Mouse (Mus musculus): Measurements from ENCODE around the gene Foxf2. TPM values are rescaled to one million over a fixed set of nuclear protein-coding genes. Genes with fewer than 3 reads are reported as not detected.

The Foxf2 gene
- polyA plus RNA-seq, 1 experiment, result 69.8 TPM

DNA sequence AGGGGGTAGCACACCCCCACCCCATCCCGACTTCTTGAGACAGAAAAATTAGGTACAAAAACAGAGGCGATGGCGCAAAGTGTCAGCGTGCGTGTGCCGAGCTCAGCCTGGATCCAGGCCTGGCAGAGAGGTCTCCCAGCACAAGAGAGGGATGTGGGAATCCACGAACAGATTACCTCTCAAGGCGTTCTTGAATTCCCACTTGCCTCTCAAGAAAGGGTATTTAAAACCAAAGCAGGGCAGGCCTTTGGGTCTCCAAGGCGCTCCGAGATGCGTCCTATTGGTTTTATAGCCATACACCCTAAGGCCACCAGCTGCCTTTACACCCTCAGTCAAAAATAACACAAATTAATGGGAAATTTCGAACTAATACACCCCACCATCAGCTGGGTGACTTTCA is 4.4 kb downstream of the Foxf2 start:
- no peak for TF ChIP-seq CTCF (IDR thresholded peaks at IDR 0.05; ENCODE audit: insufficient read depth, low read length)
- TF ChIP-seq POLR2A (IDR thresholded peaks at IDR 0.05; ENCODE audit: borderline replicate concordance, extremely low read depth, low read depth, low read length), result no peak
- no peak for DNase-seq
- 34% methylated on average over 12 of the region's 12 CpGs for WGBS
- Histone ChIP-seq H3K4me3 (replicated peaks; ENCODE audit: extremely low read depth, low read depth, low read length) (peak overlapping the region; percentile 77), H3K4me1 (ENCODE audit: control insufficient read depth, insufficient read depth, low read length) (no peaks in the 10 kb centered on the region; the same call in none of the 2 replicates)

DNA sequence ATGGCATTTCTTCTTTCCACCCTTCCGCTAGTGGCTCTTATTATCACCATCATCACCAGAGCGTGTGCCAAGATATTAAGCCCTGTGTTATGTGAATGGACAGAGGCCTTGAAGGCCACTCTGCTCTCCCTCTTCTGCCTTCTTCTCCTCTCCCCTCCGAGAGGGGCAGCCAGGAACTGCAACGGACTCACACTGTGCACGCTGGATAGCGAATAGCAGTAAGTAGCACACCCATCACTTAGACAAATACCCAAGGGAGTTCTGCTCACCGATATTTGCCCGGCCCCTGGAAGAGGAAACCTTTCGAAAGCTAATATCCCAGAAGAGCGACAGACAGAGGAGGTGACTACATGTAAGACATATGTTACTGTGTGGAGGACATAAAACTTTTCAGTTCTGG is 4.9 kb downstream of the Foxf2 start:
- Histone ChIP-seq H3K4me3 (replicated peaks; ENCODE audit: extremely low read depth, low read depth, low read length) (peak overlapping the region; percentile 6), H3K4me1 (ENCODE audit: control insufficient read depth, insufficient read depth, low read length) (no peaks in the 10 kb centered on the region; the same call in none of the 2 replicates)
- 28% methylated on average over 10 of the region's 10 CpGs for WGBS
- no peak for DNase-seq
- TF ChIP-seq POLR2A (IDR thresholded peaks at IDR 0.05; ENCODE audit: borderline replicate concordance, extremely low read depth, low read depth, low read length) (no peak), CTCF (IDR thresholded peaks at IDR 0.05; ENCODE audit: insufficient read depth, low read length) (no peak)

DNA sequence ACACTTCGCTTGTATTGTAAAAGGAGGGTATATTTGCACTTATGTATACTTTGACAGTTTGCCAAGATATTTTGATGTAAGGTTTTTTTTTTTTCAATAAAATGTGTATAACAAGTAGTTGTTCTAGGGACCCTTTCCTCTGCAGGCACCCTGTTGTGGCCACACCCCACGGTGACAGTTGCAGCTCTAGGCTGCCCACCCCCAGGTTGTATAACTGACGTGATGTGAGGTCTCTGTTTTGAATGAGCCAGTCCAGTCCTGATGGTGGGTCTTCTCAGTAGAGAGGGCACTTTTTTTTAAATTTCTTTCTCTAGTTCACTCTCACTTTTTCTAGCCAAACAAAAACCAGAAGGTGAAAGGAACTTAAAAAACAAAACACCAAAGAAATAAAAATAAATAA is 5.7 kb downstream of the Foxf2 start:
- TF ChIP-seq POLR2A (IDR thresholded peaks at IDR 0.05; ENCODE audit: borderline replicate concordance, extremely low read depth, low read depth, low read length) (no peak), CTCF (IDR thresholded peaks at IDR 0.05; ENCODE audit: insufficient read depth, low read length) (no peak)
- DNase-seq, result no peak
- H3K4me1 ChIP-seq (ENCODE audit: control insufficient read depth, insufficient read depth, low read length), result no peaks in the 10 kb centered on the region; the same call in none of the 2 replicates
- 35% methylated on average over 3 of the region's 3 CpGs for WGBS
- no peak overlapping the region for H3K4me3 ChIP-seq (replicated peaks; ENCODE audit: extremely low read depth, low read depth, low read length)

DNA sequence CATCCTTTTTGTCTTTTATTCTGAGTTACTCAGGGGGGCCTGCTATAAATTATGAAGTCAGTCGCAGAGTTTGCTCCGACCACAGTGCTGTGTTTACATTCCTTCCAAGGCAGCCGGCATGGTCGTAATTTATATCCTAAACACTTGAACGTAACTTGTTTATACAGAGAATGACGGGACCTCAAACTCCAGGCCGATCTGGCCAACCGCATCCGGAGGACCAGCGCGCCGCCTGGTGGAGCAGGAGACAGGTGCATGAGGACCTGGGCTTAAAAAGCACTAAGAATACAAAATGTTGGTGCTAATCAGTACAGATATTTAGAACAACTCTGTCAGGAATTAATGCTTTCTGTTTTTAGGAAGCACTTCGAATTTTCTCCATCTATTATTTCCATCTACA is 6.8 kb downstream of the Foxf2 start:
- H3K4me3 ChIP-seq (replicated peaks; ENCODE audit: extremely low read depth, low read depth, low read length), result no peak overlapping the region
- peak; percentile 75 for TF ChIP-seq CTCF (IDR thresholded peaks at IDR 0.05; ENCODE audit: insufficient read depth, low read length)
- TF ChIP-seq POLR2A (IDR thresholded peaks at IDR 0.05; ENCODE audit: borderline replicate concordance, extremely low read depth, low read depth, low read length), result no peak
- WGBS, result under 1% methylated on average over 13 of the region's 13 CpGs
- DNase-seq, result peak; percentile 62
- H3K4me1 ChIP-seq (ENCODE audit: control insufficient read depth, insufficient read depth, low read length), result no peaks in the 10 kb centered on the region; the same call in none of the 2 replicates

DNA sequence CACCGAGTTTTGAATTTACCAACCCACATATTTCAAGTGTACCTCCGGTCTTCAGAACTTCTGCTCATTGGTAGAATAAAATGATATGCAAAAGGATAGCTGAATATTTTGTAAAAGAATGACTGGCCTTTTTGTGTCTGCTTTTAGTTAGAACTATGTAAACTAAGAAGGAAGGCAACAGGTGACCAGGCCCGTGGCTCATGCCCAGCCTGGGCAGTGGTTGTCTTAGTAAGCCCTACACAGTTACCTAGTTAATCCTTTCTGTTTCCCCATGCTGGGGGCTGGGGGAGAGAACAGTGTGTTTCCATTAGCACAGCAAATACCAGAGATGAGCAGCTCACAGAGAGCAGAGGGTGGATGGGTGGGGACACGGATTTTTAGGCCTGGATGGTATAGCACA is 7.6 kb downstream of the Foxf2 start:
- WGBS, result 80% methylated on average over 4 of the region's 4 CpGs
- Histone ChIP-seq H3K4me3 (replicated peaks; ENCODE audit: extremely low read depth, low read depth, low read length) (no peak overlapping the region), H3K4me1 (ENCODE audit: control insufficient read depth, insufficient read depth, low read length) (no peaks in the 10 kb centered on the region; the same call in none of the 2 replicates)
- TF ChIP-seq CTCF (IDR thresholded peaks at IDR 0.05; ENCODE audit: insufficient read depth, low read length), result no peak
- TF ChIP-seq POLR2A (IDR thresholded peaks at IDR 0.05; ENCODE audit: borderline replicate concordance, extremely low read depth, low read depth, low read length), result no peak
- DNase-seq, result no peak

DNA sequence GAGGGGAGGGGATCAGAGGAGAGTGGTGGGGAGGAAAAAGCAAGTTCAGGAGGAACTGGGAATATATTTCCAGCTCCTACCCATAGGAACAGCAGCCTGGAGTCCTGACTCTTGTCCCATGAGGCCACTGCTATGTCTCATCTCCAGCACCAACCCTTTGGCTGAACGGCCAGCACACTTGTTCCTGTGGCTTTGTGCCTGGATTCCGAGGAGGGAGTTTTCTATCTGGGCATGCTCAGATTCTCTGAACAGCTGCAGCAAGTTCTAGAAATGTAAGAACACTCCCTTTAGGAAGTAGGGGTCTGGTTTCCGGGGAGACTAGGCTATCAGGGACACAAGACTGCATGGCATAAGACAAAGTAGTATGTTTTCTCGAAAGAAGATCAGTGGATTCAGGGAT is 9.9 kb downstream of the Foxf2 start:
- Histone ChIP-seq H3K4me1 (ENCODE audit: control insufficient read depth, insufficient read depth, low read length) (no peaks in the 10 kb centered on the region), H3K4me3 (replicated peaks; ENCODE audit: extremely low read depth, low read depth, low read length) (no peak overlapping the region)
- no peak for DNase-seq
- TF ChIP-seq POLR2A (IDR thresholded peaks at IDR 0.05; ENCODE audit: borderline replicate concordance, extremely low read depth, low read depth, low read length) (no peak), CTCF (IDR thresholded peaks at IDR 0.05; ENCODE audit: insufficient read depth, low read length) (no peak)
- 58% methylated on average over 4 of the region's 4 CpGs for WGBS

DNA sequence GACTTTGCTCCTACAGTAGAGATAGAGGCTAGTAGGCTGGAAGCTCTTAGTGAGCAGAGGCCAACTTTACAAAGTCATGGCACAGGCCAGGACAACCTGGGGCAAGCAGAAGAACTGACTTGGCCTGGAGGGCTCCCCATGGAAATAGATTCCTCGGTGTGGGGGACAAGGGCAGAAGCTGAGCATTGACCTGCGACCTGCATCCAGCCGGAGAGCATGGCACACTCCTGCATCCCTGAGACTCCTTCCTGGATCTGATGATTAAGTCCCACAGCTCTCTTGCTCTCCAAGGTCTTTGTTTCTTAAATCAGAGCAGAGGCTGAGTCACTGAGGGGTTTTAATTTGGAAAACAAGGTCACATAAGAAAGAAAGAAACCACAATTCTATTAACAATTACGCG is 15.9 kb downstream of the Foxf2 start:
- DNase-seq, result no peak
- TF ChIP-seq POLR2A (IDR thresholded peaks at IDR 0.05; ENCODE audit: borderline replicate concordance, extremely low read depth, low read depth, low read length), result no peak
- TF ChIP-seq CTCF (IDR thresholded peaks at IDR 0.05; ENCODE audit: insufficient read depth, low read length), result no peak
- WGBS, result 89% methylated on average over 5 of the region's 5 CpGs
- Histone ChIP-seq H3K4me1 (ENCODE audit: control insufficient read depth, insufficient read depth, low read length) (no peaks in the 10 kb centered on the region), H3K4me3 (replicated peaks; ENCODE audit: extremely low read depth, low read depth, low read length) (no peak overlapping the region)

DNA sequence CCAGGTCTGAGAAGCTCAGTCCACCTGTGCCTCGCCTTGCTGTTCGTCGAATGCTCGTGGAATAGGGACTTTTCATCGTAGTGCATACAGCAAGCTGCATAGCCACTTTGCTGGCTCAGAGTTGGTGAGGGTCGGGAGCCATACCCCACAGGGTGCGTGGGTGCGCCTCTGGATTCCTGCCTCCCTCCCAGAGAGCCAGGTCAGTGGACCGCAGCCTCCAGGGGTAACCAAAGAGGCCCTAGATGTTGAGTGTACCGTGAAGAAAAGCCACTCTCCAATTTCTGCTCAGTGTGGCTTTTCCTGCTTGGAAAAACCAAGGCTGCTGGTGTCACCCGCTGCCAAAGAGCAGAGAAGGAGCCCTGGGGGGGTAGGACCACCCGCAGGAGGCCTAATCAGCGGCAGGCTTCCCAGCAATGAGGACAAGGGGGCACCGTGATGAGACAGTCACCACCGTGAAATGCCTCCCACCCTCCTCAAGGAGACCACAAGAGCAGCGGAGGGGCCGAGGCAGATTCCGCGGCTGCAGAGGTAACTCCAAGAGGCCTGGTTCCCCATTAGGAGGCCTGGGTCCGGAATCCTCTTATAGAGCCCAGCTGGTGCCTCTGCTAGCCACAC is 26.6 kb downstream of the Foxf2 start:
- 87% methylated on average over 20 of the region's 20 CpGs for WGBS
- no peak for DNase-seq
- TF ChIP-seq CTCF (IDR thresholded peaks at IDR 0.05; ENCODE audit: insufficient read depth, low read length) (no peak), POLR2A (IDR thresholded peaks at IDR 0.05; ENCODE audit: borderline replicate concordance, extremely low read depth, low read depth, low read length) (no peak)
- H3K4me3 ChIP-seq (replicated peaks; ENCODE audit: extremely low read depth, low read depth, low read length), result no peak overlapping the region
- no peaks in the 10 kb centered on the region; the same call in 1 of the 2 replicates for H3K4me1 ChIP-seq (ENCODE audit: control insufficient read depth, insufficient read depth, low read length)

DNA sequence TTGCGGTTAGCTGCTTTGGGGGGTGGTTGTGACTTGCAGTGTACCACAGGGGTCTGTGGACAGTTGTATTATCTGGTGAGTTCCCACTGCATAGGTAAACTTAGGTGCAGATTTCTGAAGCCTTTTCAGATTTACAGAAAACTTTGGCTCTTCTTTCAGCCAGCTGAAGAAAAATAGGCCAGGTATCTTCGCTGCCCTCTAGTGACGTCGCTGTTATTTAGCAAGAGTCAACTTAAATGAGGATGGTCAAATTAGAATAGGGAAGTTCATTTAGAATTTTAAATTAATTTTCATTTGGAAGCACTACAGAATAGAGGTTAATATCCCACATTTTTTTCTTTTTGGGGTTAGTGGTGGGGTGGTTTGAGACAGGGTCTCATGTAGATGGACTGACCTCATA is 30.6 kb downstream of the Foxf2 start:
- TF ChIP-seq CTCF (IDR thresholded peaks at IDR 0.05; ENCODE audit: insufficient read depth, low read length) (no peak), POLR2A (IDR thresholded peaks at IDR 0.05; ENCODE audit: borderline replicate concordance, extremely low read depth, low read depth, low read length) (no peak)
- no peak overlapping the region for H3K4me3 ChIP-seq (replicated peaks; ENCODE audit: extremely low read depth, low read depth, low read length)
- H3K4me1 ChIP-seq (ENCODE audit: control insufficient read depth, insufficient read depth, low read length), result no peaks in the 10 kb centered on the region; the same call in 1 of the 2 replicates
- DNase-seq, result no peak
- WGBS, result 62% methylated on average over 4 of the region's 4 CpGs

DNA sequence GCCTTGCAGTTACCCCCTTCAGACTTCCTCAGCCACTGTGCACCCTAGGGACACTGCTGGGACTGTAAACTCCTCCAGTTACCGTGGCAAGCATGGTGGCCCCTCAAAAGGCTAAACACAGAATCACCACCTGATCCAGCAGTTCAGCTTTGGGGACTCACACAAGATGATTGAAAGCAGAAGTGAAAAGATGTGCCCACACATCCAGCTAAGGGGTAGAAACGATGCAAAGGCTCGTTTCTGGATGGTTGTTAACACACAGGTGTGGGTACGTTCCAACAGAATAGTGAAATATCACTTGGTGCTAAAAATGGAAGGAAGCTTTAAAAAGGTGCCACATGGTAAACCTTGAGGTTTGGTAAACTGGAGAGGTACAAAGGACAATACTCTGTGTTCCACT is 32.6 kb downstream of the Foxf2 start:
- DNase-seq, result no peak
- Histone ChIP-seq H3K4me1 (ENCODE audit: control insufficient read depth, insufficient read depth, low read length) (no peaks in the 10 kb centered on the region; the same call in 1 of the 2 replicates), H3K4me3 (replicated peaks; ENCODE audit: extremely low read depth, low read depth, low read length) (no peak overlapping the region)
- TF ChIP-seq CTCF (IDR thresholded peaks at IDR 0.05; ENCODE audit: insufficient read depth, low read length) (no peak), POLR2A (IDR thresholded peaks at IDR 0.05; ENCODE audit: borderline replicate concordance, extremely low read depth, low read depth, low read length) (no peak)
- WGBS, result 81% methylated on average over 4 of the region's 4 CpGs

All from lung, adult 2 months (tissue).